Mouse (Mus musculus) kidney, embryonic 16.5 days (tissue): ENCODE data around the gene Tdp2. TPM values are rescaled to one million over a fixed set of nuclear protein-coding genes. Genes with fewer than 3 reads are reported as not detected.

Experiments used
- ATAC-seq: fragments of 200-750 bp; cut with Nextera tagmentation; 2 replicates; pipeline ENCODE4 v1.8.0; 2017; ENCODE audit warnings: moderate TSS enrichment; ENCODE audit not compliant: low FRiP score, low TSS enrichment
- H3K27ac ChIP-seq: fragments of 300-500 bp; sonication (generic); 2 replicates; pipeline ENCODE4 v1.5.1; 2014; ENCODE audit warnings: low read length
- H3K27me3 ChIP-seq: fragments of 300-500 bp; sonication (generic); 2 replicates; pipeline ENCODE4 v1.6.1; 2014; ENCODE audit warnings: low read length, control low read depth, mixed read lengths; ENCODE audit not compliant: insufficient read depth
- H3K36me3 ChIP-seq: fragments of 300-500 bp; sonication (generic); 2 replicates; pipeline ENCODE4 v1.6.1; 2014; ENCODE audit warnings: low read length, control low read depth, mixed read lengths; ENCODE audit not compliant: insufficient read depth
- H3K4me1 ChIP-seq: fragments of 300-500 bp; sonication (generic); 2 replicates; pipeline ENCODE4 v1.6.1; 2014; ENCODE audit warnings: low read length, control low read depth, mixed read lengths; ENCODE audit not compliant: insufficient read depth
- H3K4me2 ChIP-seq: fragments of 300-500 bp; sonication (generic); replicated peaks from 2 replicates; pipeline ENCODE4 v1.6.1; 2014; ENCODE audit warnings: low read depth, low read length
- H3K4me3 ChIP-seq: fragments of 300-500 bp; sonication (generic); 2 replicates; pipeline ENCODE4 v1.5.1; 2014; ENCODE audit warnings: mild to moderate bottlenecking, low read length
- H3K9ac ChIP-seq: fragments of 300-500 bp; sonication (generic); replicated peaks from 2 replicates; pipeline ENCODE4 v1.6.1; 2014; ENCODE audit warnings: low read length
- H3K9me3 ChIP-seq: fragments of 300-500 bp; sonication (generic); 2 replicates; pipeline ENCODE4 v1.6.1; 2016; ENCODE audit warnings: low read length, control low read depth
- WGBS: fragments of 180-500 bp; shearing (Covaris S2); extraction: QIAGEN DNeasy Blood & Tissue Kit; methylation state at CpG from one replicate; pipeline ENCODE4 v1.1.7; 2014; 5-methylcytosine and 5-hydroxymethylcytosine counted together
- polyA plus RNA-seq: library from polyadenylated mRNA; unstranded; fragments of >200 nt; fragmentation: Nextera tagmentation; extraction: Ambion mirVana; gene quantifications from 2 replicates; pipeline ENCODE4 v1.2.1, GENCODE M21; 2015

Gene Tdp2
- polyA plus RNA-seq, 1 experiment from 2014 or later = 62.5 TPM

GRCm38 (mm10) chr13:24867789-24868188 is 36.3 kb downstream of the Tdp2 start:
- no peak for ATAC-seq
- Histone ChIP-seq H3K9me3 (no peaks in the 10 kb centered on the region), H3K4me1 (peaks cover 16% of the 10 kb centered on the region), H3K27ac (peak overlapping the region; percentile 66), H3K36me3 (no peaks in the 10 kb centered on the region), H3K9ac (no peak overlapping the region), H3K4me2 (no peak overlapping the region), H3K4me3 (no peak overlapping the region), H3K27me3 (no peaks in the 10 kb centered on the region)
- WGBS = 66% methylated on average over 10 of the region's 10 CpGs

GRCm38 (mm10) chr13:24868233-24868632 is 36.8 kb downstream of the Tdp2 start:
- no peaks in the 10 kb centered on the region for H3K36me3 ChIP-seq
- 0 out of 2 replicates have a peak, but pooled peaks have one; percentile 35 for ATAC-seq
- H3K4me1 ChIP-seq = peaks cover 16% of the 10 kb centered on the region
- H3K4me2 ChIP-seq = no peak overlapping the region
- no peak overlapping the region for H3K27ac ChIP-seq
- H3K27me3 ChIP-seq = no peaks in the 10 kb centered on the region
- 59% methylated on average over 7 of the region's 7 CpGs for WGBS
- H3K9ac ChIP-seq = no peak overlapping the region
- H3K9me3 ChIP-seq = no peaks in the 10 kb centered on the region
- no peak overlapping the region for H3K4me3 ChIP-seq

DNA sequence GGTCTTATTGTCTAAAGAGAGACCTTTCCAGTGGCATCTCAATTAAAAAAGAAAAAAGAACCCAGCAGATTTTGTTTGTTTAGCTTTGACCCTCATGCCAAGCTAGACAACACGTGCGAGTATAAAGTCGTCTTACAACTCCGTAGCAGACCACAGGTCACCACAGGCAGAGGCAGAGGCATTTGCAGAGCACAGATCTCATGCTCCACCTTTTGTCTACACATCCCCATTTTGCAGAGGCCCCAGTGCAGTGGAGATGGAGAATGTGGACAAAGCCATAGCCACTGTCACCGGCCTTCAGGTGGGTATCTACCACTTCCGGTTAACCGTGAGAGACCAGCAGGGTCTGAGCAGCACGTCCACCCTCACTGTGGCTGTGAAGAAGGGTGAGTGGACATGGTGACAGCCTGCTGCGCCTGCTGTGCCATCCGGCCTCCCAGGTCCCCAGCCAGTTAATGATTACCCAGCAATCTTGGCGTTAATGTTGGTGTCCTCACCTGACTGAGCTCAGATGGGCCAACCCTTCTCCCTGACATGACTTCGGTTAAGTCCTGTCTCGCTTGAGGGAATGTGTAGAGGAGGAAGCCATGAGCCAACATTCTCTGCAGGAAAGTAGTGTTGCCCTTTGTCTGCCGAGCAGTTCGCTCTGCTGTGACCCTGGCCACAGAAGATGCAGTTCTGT is 48.0 kb downstream of the Tdp2 start:
- Histone ChIP-seq H3K4me1 (0 out of 2 replicates have a peak, but pooled peaks cover 3% of the 10 kb centered on the region), H3K4me2 (no peak overlapping the region), H3K4me3 (no peak overlapping the region), H3K9ac (no peak overlapping the region), H3K9me3 (no peaks in the 10 kb centered on the region), H3K27me3 (no peaks in the 10 kb centered on the region), H3K27ac (peak overlapping the region; percentile 82), H3K36me3 (no peaks in the 10 kb centered on the region)
- 61% methylated on average over 15 of the region's 15 CpGs for WGBS
- peak; percentile 96 for ATAC-seq

- no peaks in the 10 kb centered on the region for H3K27me3 ChIP-seq
- peaks cover 5% of the 10 kb centered on the region; the same call in 1 of the 2 replicates for H3K9me3 ChIP-seq
- no peak overlapping the region for H3K4me3 ChIP-seq
- H3K36me3 ChIP-seq = no peaks in the 10 kb centered on the region
- WGBS = 71% methylated on average over 6 of the region's 6 CpGs
- 0 out of 2 replicates have a peak, but pooled peaks cover 3% of the 10 kb centered on the region for H3K4me1 ChIP-seq
- H3K4me2 ChIP-seq = no peak overlapping the region
- no peak overlapping the region for H3K9ac ChIP-seq
- 0 out of 2 replicates have a peak, but pooled peaks have one; percentile 11 for ATAC-seq
- H3K27ac ChIP-seq = peak overlapping the region; percentile 82
Measured at GRCm38 (mm10) chr13:24880208-24880607, 48.7 kb downstream of the Tdp2 start.

DNA sequence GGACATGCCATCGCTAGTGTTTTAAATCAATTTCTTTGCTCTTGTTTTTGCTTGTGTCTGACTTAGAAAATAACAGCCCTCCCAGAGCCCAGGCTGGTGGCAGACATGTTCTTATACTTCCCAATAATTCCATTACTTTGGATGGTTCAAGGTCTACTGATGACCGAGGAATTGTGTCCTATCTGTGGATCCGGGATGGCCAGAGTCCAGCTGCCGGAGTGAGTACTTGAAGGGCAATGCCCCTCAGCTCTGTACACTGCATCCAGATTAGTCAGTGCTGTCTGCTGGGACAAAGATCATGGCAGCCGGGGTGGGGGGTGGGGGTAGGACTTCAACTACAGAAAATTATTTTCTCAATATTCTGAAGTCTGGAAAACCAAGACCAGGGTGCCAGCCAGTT is 49.2 kb downstream of the Tdp2 start:
- ATAC-seq = no peak
- peaks cover 5% of the 10 kb centered on the region; the same call in 1 of the 2 replicates for H3K9me3 ChIP-seq
- no peak overlapping the region for H3K9ac ChIP-seq
- H3K27me3 ChIP-seq = no peaks in the 10 kb centered on the region
- no peak overlapping the region for H3K4me2 ChIP-seq
- peak overlapping the region; percentile 82 for H3K27ac ChIP-seq
- no peaks in the 10 kb centered on the region for H3K36me3 ChIP-seq
- H3K4me1 ChIP-seq = 0 out of 2 replicates have a peak, but pooled peaks cover 3% of the 10 kb centered on the region
- H3K4me3 ChIP-seq = no peak overlapping the region
- 83% methylated on average over 5 of the region's 5 CpGs for WGBS

DNA sequence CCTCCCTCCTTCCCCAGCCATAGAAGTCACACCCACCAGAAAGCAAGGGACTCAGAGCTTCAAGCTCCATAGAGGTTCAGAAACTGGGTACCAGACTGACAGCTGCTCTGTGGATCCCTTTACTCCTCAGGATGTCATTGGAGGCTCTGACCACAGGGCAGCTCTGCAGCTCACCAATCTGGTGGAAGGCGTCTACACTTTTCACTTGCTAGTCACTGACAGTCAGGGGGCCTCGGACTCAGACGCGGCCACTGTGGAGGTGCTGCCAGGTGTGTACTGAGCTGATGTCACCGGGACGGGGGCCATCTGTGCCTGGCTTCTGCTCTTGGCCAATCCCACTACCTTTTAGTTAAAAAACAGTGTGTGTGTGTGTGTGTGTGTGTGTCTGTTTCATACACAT is 50.9 kb downstream of the Tdp2 start:
- 90% methylated on average over 6 of the region's 6 CpGs for WGBS
- H3K4me2 ChIP-seq = no peak overlapping the region
- 0 out of 2 replicates have a peak, but pooled peaks cover 3% of the 10 kb centered on the region for H3K4me1 ChIP-seq
- H3K9ac ChIP-seq = no peak overlapping the region
- no peak overlapping the region for H3K27ac ChIP-seq
- H3K9me3 ChIP-seq = peaks cover 5% of the 10 kb centered on the region; the same call in 1 of the 2 replicates
- H3K36me3 ChIP-seq = no peaks in the 10 kb centered on the region
- no peak overlapping the region for H3K4me3 ChIP-seq
- no peak for ATAC-seq
- H3K27me3 ChIP-seq = no peaks in the 10 kb centered on the region

DNA sequence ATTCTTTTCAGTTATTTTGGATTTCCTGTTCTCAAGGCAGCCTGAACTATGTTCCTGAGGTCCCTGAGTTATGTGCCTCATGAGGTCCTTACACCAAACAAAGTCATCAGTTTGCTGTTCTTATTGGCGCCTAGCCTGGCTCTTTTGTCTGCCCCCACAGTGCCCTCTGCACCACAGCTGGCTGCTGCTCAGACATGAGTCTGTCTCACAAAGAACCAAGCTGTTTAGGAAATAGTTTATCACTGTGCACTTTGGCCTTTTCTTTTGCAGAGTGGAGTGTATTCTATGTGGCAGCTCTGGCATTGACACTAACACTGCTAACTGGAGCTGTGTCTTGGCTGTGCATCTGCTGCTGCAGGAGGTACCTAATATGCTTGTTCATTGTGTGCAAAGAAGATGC is 58.1 kb downstream of the Tdp2 start:
- ATAC-seq = no peak
- peaks cover 5% of the 10 kb centered on the region; the same call in 1 of the 2 replicates for H3K9me3 ChIP-seq
- WGBS = 31% methylated on average over 1 of the region's 1 CpGs
- H3K4me2 ChIP-seq = no peak overlapping the region
- no peaks in the 10 kb centered on the region for H3K36me3 ChIP-seq
- H3K4me1 ChIP-seq = no peaks in the 10 kb centered on the region
- H3K27me3 ChIP-seq = no peaks in the 10 kb centered on the region
- no peak overlapping the region for H3K9ac ChIP-seq
- H3K27ac ChIP-seq = no peak overlapping the region
- H3K4me3 ChIP-seq = no peak overlapping the region

Other genes starting within 250 kb of the Tdp2 start
- 2.1 and 2.7 TPM in 2 replicates for gene Ripor2, start 249.5 kb upstream of the Tdp2 start, polyA plus RNA-seq
- not detected in 2 replicates for gene Armh2, start 90.4 kb upstream of the Tdp2 start, polyA plus RNA-seq
- 103 and 104 TPM in 2 replicates for gene Gmnn, start 69.8 kb upstream of the Tdp2 start, polyA plus RNA-seq
- 14.2 and 17.1 TPM in 2 replicates for gene BC005537, start 30.0 kb upstream of the Tdp2 start, polyA plus RNA-seq
- 112 and 121 TPM in 2 replicates for gene Acot13, start 139 bp upstream of the Tdp2 start, polyA plus RNA-seq
- 0.76 and 1.4 TPM in 2 replicates for gene D130043K22Rik, start 13.5 kb downstream of the Tdp2 start, polyA plus RNA-seq
- gene Aldh5a1, start 106.0 kb downstream of the Tdp2 start, polyA plus RNA-seq = 8.0 and 8.3 TPM in 2 replicates
- gene Gpld1, start 111.5 kb downstream of the Tdp2 start, polyA plus RNA-seq = 0.92 and 1.1 TPM in 2 replicates
- 18.2 and 19.6 TPM in 2 replicates for gene Mrs2, start 188.7 kb downstream of the Tdp2 start, polyA plus RNA-seq
- 57.6 and 64.0 TPM in 2 replicates for gene Dcdc2a, start 224.3 kb downstream of the Tdp2 start, polyA plus RNA-seq